Mouse (Mus musculus) induced T-regulatory cell, adult 2 months (primary cell): ENCODE measurements at regions not wholly inside any gene's neighbourhood (a gene's known extent, or its start where the extent isn't known, plus 50 kb on each side); places are given as distances from the start of the nearest gene placed in this dataset.

Experiments
- DNase-seq: peaks from one replicate; pipeline ENCODE4 v3.0.0-alpha.2; 2012; ENCODE audit warnings: low read depth

DNA sequence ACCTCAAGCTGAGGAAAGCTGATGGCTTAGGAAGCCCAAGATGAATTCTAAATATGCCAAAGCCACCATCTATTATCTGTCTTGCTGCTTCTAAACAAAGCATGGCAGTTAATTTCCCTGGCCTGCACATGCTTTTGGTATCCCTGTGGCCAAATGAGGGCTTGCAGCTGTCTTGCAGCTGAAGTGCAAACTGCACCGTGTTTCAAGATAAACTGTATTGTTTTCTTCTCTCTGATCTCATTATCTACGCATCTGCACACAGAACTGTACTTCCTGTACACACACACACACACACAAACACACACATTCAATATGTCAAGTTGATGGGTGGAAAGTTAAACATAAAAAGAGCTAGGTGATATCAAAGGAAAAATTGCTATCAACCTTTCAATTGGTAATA is 221.7 kb upstream of the Veph1 start:
- DNase-seq, result no peak

DNA sequence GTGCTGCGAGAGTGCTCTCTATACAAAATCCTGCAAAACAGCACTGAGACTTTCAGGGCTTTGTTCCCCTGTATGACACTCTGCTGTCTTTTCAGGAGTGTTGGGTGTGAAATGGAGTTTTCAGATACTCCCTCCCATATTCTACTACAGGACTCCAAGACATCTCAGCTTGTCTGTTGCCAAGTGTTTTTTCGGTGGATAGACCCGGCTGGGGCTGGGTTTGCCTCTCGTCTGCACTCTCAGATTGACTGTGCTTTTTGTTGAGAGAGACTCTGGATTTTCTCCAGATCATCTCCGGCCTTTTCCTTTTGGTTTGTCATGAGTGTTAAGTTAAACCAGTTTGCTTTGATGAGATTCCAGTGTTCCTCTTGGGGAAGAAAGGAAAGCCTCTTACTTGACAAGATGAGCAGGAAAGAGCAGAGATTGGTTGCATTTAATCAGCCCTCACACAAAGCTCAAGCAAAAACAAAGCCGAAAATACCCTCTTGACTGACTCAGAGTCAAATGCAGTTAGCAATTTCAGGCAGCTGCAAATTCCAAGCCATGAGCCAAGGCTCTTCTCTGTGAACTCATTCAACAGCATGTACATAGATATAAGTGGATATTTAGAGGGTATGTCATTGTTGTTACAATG is 219.3 kb upstream of the Veph1 start:
- no peak for DNase-seq

DNA sequence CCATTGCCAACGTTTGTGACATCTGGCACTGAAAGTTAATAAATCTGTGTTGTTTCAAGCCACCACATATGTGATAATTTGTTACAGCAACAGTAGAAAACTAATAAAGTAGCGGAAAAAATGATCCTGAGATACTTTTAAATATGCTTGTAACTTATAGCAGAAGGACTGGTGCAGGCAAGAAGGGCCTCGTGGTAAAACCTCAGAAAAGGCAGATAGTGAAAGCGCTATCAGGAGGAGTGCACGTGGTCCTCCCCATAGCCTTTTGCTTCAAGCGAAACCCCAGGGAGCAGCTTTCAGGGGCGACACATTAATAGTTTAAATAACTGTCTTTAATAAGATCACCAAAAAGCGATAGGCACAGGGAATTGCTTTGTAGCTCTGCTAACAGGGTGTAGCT is 217.9 kb upstream of the Veph1 start:
- DNase-seq, result no peak

DNA sequence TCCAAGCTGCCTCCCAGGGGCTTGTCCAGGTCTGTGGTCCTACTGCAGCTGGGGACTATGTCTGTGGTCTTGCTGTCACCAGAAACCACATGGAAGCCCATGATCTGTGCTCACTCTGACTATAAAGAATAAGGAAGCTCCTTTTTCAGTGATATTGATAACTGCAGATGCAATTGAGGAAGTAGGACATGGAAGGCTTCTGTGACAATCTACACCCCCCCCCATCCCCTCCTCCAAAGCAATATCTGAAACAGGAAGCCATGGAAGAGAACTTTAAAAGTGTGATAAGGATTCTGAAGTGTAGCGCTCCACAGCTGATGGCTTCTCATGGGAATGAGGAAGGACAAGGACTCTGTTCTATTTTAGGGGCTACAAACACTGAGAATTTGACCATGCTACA is 215.8 kb upstream of the Veph1 start:
- DNase-seq, result no peak

DNA sequence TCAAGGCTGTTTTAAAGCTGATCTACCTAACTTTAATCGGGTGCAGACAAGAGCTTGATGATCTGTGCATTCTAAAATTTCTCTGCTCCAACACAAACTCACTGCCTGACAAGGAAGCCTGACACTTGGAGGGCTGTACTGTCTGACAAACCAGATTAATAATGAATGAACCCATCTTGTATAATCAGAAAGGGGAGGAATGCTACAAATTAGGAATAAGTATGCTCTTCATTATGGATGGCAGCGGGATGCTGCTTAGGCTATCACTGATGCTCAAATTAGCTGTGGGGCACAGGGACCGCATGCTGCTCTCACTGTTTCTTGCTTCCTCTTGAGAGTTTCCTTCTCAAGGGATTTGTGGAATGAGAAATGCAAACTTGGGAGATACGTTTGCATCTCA is 213.8 kb upstream of the Veph1 start:
- DNase-seq, result no peak

DNA sequence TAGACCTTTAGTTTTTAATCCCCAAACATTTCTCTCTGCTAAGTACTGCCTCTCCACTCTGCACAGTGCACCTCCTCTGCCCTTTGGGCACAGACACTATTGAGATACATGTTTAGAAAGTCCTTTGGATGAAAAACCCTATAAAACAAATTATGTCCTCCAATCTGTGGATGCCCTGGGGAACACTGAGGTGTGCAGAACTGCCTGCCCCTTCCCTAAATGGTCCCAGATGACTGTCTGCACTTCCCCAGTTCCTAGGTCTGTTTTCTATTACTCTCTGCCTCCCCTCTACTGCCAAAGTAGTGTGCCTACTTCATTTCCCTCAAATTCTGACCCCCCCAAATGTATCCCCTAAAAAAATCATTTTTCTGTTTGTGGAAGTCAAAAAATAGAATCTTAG is 209.5 kb upstream of the Veph1 start:
- no peak for DNase-seq

DNA sequence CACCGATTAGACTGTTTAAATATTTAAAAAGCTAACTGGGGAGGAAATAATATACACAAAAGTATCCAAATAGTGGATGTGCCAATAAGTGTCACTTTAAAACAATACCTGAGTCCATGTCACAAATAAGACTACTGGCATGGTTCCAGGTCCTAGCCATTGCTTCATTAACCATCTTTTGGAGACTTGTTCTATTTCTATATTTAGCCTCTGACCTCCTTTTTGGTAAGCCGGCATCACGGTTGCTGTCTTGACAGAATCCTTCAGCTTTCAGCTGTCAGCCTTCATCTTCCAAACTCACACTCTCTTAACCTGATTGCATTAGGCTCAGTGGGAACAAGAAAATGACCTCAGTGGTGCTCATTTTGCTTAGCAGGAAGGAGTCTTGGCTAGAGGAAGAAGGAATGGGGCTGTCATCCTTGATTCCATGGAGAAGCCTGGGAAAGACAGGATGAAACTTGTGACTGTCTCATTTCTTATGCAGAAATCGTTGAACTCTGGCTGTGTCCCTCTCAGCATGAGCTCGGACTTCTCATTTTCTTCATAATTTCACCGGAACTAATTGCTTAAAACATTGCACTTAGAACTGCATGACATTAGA is 208.9 kb upstream of the Veph1 start:
- DNase-seq, result no peak

DNA sequence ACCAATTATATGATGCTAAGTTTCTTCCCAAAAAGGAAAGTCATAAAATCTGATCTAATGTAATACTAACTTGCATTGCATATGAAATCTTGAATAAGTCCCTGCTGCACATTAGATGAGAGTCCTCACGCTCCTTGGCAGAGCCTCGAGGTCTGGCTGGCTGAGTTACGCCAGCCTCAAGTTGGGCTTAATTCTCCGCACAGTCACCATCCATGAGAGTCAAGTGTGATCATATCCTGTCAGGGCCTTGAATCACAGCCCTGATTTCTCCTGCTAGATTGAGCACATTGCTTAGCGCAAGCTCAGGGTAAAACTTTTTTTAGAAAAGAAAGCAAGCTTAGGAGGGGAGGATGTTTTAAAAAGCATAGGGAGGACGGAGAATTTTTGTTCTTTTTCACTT is 208.1 kb upstream of the Veph1 start:
- DNase-seq, result no peak

DNA sequence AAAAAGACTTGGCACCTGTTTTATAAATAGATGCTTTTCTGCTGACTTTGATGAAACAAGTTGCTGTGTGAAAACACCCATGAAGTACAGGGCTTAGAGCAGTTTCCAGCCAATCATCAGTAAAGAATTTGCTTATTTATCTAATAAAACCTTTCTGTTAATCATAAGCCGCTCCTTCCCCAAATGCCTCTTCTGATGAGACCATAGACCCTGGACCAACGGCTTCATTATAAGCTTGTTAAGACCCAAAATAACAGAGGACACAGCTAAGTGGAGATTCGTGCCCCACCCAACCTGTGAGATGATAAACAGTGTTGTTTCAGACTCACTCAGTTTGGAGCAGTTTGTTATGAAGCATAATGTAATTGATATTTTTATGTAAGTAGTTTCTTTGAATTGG is 207.0 kb upstream of the Veph1 start:
- no peak for DNase-seq

DNA sequence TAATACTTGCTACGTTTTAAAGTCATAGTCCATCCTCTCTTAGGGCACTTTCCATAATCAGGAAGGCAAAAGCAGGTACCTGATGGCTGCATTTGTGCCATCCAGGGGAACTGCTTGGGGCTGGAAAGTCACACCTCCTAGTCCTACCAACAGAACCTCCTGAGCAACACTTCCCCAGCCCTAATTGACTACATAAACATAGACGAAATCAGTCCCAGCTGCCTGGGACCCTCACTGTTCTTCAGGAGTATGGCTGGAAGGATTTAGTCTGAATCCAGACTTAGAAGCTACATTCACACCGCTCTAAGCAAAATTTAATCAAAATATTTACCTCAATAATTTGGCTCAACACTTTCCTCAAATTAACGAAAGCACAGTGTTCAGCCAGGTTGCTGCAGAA is 205.2 kb upstream of the Veph1 start:
- DNase-seq, result no peak

DNA sequence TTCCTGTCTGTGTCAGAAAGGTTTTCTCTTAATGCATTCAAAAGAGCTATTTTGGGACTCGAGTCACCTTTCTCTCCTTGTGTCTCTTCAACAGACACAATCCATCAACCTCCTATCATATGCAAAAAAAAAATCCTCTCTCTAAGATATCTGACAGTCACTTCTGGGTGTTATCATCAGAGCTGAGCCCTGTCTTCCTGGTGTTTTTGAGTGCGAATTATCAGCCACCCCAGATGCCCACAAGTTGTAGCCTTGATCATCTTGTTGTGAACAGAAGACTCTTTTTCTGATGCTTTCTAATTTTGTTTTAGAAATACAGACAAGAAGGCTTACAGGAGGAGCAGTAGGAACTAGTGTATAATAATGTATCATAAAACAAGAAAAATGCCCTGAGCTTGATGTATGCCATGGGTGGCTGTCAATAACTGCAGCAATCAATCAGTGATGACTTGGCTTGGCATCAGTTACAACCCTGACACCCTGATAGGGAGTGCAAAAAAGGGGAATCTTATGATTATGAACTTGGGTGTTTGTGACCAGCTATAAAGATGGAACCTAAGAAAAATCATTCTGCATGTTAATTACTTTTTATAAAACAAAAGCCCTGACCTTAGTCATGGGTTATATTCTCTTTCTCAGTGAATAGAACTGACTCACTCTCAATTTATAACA is 197.9 kb upstream of the Veph1 start:
- DNase-seq, result no peak

DNA sequence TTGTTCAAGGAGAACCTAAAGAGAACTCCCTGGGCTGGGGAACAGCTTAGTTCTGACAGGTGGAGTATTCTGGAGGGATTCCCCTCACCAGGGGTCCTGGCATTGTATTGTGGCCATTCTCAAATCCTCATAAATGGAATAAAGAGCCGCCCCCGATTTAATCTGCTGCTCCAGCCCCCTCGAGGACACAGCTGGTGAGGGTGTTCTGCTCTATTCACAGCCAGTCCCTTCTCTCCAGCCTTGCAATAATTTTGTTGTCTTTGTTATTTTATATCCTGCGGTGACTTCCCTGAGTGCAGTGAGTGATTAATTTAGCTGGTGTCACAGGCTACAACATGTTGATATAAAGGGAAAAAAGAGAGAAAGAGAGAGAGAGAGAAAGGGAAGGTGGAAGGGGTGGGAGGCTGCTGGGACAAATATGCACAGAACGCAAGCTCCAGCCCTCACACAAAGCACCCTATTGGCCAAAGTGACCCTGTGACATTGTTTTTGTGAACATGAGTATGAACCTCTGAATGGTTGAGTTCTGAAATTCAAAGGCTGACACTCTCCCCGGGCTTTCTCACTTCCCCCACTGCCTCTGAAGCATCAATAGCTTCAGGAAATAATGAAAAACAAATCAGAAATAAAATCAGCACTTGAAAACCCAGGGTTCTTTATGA is 194.2 kb upstream of the Veph1 start:
- no peak for DNase-seq

DNA sequence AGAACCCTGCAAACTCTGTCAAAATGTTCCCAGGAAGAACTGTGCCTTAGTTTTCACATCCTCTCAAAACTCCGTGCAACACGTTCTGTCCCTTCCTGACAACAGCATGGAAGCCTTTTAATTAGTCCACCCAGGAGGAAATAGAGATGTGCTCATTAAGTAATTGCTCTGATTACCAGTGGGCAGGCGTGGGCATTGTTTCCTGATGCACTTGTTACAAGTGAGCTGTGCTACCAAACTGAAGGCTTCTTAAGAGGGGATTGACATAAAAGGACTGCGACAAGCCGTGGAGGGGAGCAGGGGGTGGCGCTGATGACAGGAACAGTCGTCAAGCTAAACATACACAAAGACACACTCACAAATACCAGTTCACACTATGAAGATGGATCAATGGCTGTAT is 192.1 kb upstream of the Veph1 start:
- DNase-seq, result no peak

DNA sequence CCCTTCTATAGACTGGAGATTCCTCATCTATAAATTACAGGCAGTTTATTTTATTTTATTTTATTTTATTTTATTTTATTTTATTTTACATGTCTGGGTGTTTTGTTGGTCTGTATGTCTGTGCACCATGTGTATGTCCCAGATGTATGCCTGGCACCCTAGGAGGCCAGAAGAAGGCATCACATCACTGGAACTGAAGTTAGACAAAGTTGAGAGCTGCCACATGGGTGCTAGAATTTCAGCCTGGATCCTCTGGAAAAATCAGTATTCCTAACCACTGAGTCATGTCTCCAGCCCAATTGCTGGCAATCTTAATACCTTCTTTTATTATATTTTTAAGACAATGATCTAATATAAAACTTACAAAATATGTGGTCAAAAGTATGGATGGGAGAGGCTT is 190.0 kb upstream of the Veph1 start:
- no peak for DNase-seq

DNA sequence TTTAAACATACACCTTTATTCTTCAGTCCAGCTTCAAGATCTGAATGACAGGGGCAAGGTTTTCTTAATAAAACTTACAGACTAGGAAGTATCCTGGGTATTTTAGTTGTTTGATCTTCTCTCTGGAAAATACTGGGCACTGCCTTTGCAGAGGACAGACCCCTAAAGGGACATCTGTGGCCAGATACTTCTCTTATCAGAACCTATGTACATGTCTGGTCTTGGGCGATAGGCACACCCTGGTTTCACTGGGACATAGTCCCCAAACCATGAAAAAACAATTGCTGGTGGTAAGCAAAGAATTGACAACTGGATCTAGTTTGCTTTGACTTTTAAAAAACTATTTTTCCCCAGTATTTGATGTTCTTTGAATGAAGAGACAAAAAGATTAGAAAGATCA is 189.5 kb upstream of the Veph1 start:
- no peak for DNase-seq

DNA sequence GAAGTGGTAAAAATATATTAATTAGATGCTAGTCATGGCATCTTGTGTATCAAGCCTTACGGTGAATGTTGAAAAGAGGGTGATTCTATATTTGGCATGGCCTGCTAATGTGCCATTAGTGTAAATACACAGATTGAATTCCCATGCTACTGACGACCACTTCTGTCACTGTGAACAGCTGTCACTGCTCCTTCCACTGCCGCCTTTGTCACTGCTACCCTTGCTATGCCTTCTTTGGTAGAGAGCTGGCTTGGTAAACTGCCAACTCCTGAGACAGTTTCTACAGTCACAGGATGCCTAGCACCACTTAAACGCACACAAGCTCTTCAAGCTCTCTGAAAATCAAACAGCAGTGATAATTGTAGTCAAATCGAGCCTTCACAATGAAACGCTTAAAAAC is 184.1 kb upstream of the Veph1 start:
- DNase-seq, result no peak

DNA sequence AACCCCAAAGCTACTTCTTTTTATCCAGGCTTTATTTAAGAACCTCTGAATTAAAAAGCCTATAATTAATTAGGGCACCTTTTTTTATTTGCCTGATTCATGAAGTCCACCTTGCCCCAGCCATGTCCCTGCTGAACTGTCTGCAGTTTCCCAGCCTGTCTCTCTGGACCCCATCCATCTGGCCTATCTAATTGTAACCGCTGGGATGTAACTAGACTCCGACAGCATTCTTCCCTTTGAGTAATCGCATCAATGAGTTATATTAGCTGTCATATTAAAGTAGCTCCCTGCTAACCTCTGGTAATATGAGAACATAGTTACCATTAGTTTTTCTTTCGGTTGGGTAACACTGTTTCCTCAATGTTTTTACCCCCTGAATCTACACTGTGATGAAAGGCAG is 182.6 kb upstream of the Veph1 start:
- no peak for DNase-seq

DNA sequence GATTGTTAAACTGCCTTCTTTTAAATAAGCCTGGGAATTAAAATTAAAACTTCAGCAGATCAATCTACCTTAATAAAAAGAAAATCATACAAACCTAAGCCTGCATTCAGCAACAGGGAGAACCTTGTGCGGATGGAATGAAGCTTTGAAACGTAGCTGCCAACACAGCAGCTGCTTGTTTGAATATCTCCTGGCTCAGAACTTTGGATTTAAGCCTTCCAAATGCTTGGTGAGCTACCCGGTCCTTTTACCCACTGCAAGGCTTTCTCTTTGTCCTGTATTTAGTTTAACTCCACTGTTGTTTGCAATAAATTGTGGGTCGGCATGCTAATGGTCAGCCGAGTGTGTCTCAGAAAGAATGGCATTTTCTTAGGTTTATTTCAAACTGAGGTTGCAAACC is 169.7 kb upstream of the Veph1 start:
- DNase-seq, result no peak

DNA sequence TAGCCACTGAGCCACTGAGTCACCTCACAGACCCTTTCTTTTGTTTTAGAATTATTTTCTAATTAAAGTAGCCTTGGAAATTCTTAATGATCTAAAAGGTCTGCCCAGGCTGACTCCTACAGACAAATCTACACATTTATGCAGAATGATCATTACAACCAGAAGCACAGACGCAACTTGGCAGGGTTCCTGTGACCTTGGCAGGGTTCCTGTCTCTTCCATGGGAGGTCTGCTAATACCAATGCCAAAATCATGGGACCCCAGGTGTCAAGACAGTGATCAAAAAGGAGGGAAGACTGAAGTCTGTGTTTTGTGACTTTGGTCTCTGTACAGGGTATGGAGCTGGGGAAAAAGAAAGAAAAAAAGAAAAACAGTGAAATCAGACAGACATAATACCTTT is 168.7 kb upstream of the Veph1 start:
- DNase-seq, result no peak

DNA sequence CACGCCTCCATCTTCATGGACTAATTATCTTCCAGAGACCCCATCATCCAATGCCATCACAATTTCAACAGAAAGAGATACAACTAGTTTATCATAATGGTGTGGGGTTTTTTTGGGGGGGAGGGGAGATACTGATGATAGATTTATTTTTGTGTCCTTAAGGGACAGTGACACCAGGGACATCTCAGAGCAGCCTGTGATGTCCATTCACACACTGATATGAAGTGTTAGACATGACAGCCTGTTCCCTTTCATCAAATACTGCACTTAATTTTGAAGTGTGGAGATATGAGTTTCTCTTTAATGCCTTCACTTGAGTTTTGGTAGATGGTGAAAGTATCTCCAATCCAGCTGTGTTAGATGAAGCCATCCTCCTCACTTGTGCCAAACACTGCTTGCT is 165.7 kb upstream of the Veph1 start:
- DNase-seq, result no peak

DNA sequence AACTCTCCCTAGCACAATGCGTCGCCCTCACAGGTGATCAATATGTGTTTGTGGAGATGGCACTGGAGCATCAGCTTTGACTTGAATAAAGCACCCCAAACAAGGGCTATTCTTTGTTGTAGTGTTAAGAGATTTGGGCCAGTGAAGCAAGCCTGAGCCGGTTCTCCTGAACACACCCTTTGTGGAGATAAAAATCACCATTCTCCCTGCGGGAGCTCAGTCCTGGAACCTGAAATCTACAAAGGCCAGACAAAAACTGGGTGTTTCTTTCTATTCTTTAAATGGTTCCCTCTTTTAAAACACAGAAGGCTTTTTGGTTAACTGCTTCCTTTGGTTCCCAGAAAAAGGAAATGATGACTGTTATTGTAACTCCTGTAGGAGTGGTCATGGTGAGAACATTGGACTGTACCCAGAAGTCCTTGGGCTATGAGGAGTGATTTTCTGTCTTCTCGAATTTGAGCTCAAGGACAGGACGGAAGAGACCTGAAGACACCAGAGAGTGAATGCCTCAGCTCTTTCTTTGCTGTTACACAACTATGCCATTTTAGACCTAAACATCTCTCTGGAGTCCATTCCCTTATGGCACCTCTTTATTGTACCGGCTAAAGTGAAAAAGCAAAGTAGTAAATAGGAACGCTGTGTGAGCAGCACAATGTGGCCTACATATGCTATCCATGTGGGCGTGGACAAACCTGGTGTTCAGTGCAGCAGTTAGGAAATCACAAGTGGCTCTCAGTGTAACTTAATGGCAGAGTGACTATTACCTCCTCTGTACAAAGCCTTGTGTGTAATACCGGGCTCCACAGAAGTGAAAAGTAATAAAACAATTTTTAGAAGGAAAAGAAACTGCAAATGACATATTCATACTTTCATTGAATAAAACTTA is 149.9 kb upstream of the Veph1 start:
- no peak for DNase-seq

DNA sequence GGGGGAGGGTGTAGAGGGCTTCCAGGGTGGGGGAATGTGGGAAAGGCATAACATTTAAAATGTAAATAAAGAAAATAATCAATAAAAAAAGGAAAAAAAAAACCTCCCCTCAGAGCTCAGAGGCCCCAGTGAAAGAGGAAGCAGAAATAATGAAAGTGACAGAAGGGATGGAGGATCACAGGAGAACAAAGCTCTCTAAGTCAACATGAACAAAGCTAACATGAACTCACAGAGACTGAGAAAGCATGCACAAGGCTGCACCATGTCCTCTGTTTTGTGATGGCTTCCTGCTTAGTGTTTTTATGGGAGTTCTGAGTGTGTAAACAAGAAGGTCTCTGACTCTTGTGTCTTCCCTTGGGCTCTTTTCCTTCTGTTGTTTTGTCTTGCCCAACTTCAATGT is 136.6 kb upstream of the Veph1 start:
- no peak for DNase-seq
